Mouse (Mus musculus) left cerebral cortex, postnatal 4 days (tissue): ENCODE results near the gene Zscan4c. TPM values are rescaled to one million over a fixed set of nuclear protein-coding genes. Genes with fewer than 3 reads are reported as not detected.
"Not testable (repeated sequence)": the region's sequence is repeated elsewhere in the genome, so short reads cannot be mapped to it uniquely, and the experiment has no call there.

Source experiments
- DNase-seq: peaks from one replicate; pipeline ENCODE4 v3.0.0-alpha.2; 2022
- intact Hi-C: fragments of 180-260 bp; cut with DNase I; formaldehyde crosslinking; loops from one replicate; pipeline ENCODE4 v1.15.1; 2025
- microRNA-seq: library from miRNA; unstranded; fragments of <30 nt; microRNA quantifications from one replicate; pipeline ENCODE4 v1.2.0, GENCODE M21; 2022
- total RNA-seq, 2 experiments: library from RNA; stranded (reverse); gene quantifications; 2 replicates each; pipeline ENCODE4 v1.2.3; 2021

Zscan4c gene
- not detected for total RNA-seq

GRCm38 (mm10) chr7:11005445-11005844 lies at the start of gene Zscan4c:
Gene Zscan4c, plus strand, starts transcription at chr7:11005745.
- DNase-seq, intact Hi-C loops: not testable (repeated sequence)

Small RNA genes lying within 50 kb of the gene (microRNA-seq; reads per million reads assigned to microRNA genes)
- not detected for gene Mir297-1

Other genes starting within 250 kb of the Zscan4c start
- gene Zscan4b, start 100.7 kb upstream of the Zscan4c start, total RNA-seq, result not detected
- not detected for gene Zscan4-ps1, start 63.9 kb downstream of the Zscan4c start, total RNA-seq
- not detected for gene Zscan4d, start 160.4 kb downstream of the Zscan4c start, total RNA-seq